Mouse (Mus musculus) testis, adult 2 months (tissue): Measurements from ENCODE around the gene Il17ra. TPM values are rescaled to one million over a fixed set of nuclear protein-coding genes. Genes with fewer than 3 reads are reported as not detected.

ENCODE experiments used
- H3K27ac ChIP-seq: fragments of 200-500 bp; 2 replicates; pipeline ENCODE4 v1.5.1; 2012; ENCODE audit warnings: low read depth, low read length; ENCODE audit not compliant: control insufficient read depth, insufficient read depth
- H3K27me3 ChIP-seq: fragments of 200-500 bp; 2 replicates; pipeline ENCODE4 v1.6.1; 2012; ENCODE audit warnings: mild to moderate bottlenecking, low read length, moderate library complexity; ENCODE audit not compliant: control insufficient read depth, insufficient read depth
- H3K36me3 ChIP-seq: fragments of 200-500 bp; 2 replicates; pipeline ENCODE4 v1.6.1; 2012; ENCODE audit warnings: mild to moderate bottlenecking, low read length; ENCODE audit not compliant: control insufficient read depth, insufficient read depth
- H3K4me1 ChIP-seq: fragments of 200-500 bp; 2 replicates; pipeline ENCODE4 v1.6.1; 2012; ENCODE audit warnings: low read length; ENCODE audit not compliant: control insufficient read depth, insufficient read depth
- H3K4me3 ChIP-seq: fragments of 200-500 bp; 2 replicates; pipeline ENCODE4 v1.5.1; 2012; ENCODE audit warnings: low read depth, mild to moderate bottlenecking, low read length, moderate library complexity, mixed read lengths; ENCODE audit not compliant: control insufficient read depth
- CTCF ChIP-seq: fragments of 200-500 bp; IDR thresholded peaks from 2 replicates; pipeline ENCODE4 v1.5.1; 2012; ENCODE audit warnings: low read depth, mild to moderate bottlenecking, inconsistent platforms, low read length, moderate library complexity; ENCODE audit not compliant: control insufficient read depth, insufficient read depth, insufficient replicate concordance
- POLR2A ChIP-seq: fragments of 200-500 bp; IDR thresholded peaks from 2 replicates; pipeline ENCODE4 v1.6.1; 2012; ENCODE audit warnings: low read depth, mild to moderate bottlenecking, inconsistent platforms, low read length, moderate library complexity; ENCODE audit not compliant: control insufficient read depth
- polyA plus RNA-seq: library from polyadenylated mRNA; depleted of rRNA; stranded (reverse); fragments of >200 nt; gene quantifications from 2 replicates; pipeline ENCODE4 v1.2.3, GENCODE M21; 2012

Il17ra gene
- polyA plus RNA-seq, 1 experiment, result 4.6 TPM

DNA sequence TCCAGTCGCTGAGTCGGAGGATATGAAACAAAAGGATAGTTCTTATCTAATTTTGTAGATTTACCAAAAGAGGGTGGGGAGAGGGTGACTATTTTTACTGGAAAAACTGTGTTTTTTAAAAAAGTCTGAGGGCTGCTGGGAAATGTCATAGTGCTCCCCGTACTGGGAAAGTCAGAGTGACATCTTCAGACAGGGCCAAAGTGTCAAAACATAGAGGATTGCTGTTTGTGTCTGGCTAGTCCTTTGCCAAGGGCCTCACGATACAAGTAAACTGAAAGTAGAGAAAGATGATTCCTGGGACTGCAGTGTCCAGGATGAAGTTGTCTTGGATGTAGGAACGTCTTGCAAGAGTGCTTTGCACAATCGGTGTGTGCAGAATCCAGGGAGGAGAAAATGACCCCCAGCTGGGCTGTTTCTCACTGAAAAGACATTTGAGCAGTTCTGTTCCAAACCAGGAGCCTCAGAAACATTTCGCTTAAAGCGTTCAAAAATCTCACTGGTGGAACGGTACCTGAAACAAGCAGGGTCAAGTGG lies 1.4 kb downstream of the Il17ra start:
- Histone ChIP-seq H3K4me3 (no peak overlapping the region), H3K36me3 (no peaks in the 10 kb centered on the region), H3K27ac (no peak overlapping the region), H3K4me1 (peaks cover 10% of the 10 kb centered on the region), H3K27me3 (no peaks in the 10 kb centered on the region)
- TF ChIP-seq POLR2A (no peak), CTCF (no peak)

- TF ChIP-seq CTCF (no peak), POLR2A (no peak)
- Histone ChIP-seq H3K27ac (no peak overlapping the region), H3K36me3 (no peaks in the 10 kb centered on the region), H3K4me3 (no peak overlapping the region), H3K4me1 (peaks cover 11% of the 10 kb centered on the region), H3K27me3 (no peaks in the 10 kb centered on the region)
These were observed 2.3 kb downstream of the Il17ra start for GRCm38 (mm10) chr6:120465393-120465792.

DNA sequence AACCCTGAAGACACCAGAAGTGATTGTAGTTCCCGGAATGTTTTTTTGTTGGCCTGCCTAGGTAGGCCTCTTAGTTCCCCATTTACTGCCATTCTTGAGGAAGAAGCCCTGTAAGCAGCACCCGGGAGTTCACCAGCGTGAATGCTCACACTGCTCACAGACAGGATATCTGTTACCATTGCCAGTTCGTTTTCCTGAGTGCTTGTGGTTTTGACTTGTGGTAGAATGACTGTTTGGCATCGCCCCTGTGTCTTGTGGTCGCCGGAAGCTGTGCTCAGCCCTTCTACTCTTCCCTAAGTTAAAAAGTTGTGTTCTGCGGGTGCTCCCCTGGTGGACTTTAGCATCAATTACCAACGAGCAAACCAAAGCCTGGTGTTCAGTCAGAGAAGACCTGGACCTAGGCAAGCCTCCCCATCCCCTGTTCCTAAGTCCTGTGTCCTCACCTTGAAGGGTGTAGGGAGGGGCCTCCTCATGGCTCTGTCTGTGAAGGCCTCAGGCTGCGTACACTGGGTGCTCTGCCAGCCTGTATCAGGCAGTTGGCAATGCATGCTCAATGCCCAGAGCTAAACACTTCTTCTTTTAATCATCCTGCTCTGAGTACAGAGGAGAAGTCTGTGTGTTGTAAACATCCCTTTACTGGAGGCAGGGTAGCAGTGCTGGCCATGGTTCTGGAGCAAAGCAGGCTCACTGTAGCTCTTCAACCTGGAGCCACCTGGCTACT lies 3.7 kb downstream of the Il17ra start:
- no peaks in the 10 kb centered on the region for H3K36me3 ChIP-seq
- H3K27me3 ChIP-seq, result no peaks in the 10 kb centered on the region
- H3K4me1 ChIP-seq, result peaks cover 12% of the 10 kb centered on the region
- TF ChIP-seq POLR2A (no peak), CTCF (no peak)
- no peak overlapping the region for H3K4me3 ChIP-seq
- H3K27ac ChIP-seq, result no peak overlapping the region

GRCm38 (mm10) chr6:120468259-120468658 lies 5.2 kb downstream of the Il17ra start:
- Histone ChIP-seq H3K4me1 (peaks cover 12% of the 10 kb centered on the region), H3K4me3 (no peak overlapping the region), H3K27me3 (no peaks in the 10 kb centered on the region), H3K27ac (no peak overlapping the region), H3K36me3 (no peaks in the 10 kb centered on the region)
- TF ChIP-seq CTCF, result no peak
- TF ChIP-seq POLR2A, result no peak

DNA sequence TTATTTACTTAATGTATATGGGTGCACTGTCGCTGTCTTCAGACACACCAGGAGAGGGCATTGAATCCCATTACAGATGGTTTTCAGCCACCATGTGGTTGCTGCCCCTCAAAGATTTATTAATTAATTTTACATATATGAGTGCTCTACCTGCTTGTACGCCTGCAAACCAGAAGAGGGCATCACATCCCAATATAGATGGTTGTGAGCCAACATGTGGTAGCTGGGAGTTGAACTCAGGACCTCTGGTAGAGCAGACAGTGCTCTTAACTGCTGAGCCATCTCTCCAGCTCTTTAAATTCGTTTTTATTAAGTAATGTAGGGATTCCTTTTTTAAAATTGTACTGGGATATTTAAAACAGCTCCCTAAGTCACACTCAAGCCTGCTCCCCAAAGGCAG lies 6.2 kb downstream of the Il17ra start:
- TF ChIP-seq CTCF (no peak), POLR2A (no peak)
- Histone ChIP-seq H3K27ac (no peak overlapping the region), H3K27me3 (no peaks in the 10 kb centered on the region), H3K4me3 (no peak overlapping the region), H3K36me3 (no peaks in the 10 kb centered on the region), H3K4me1 (peaks cover 4% of the 10 kb centered on the region; the same call in 1 of the 2 replicates)

GRCm38 (mm10) chr6:120469770-120470169 lies 6.7 kb downstream of the Il17ra start:
- Histone ChIP-seq H3K27me3 (no peaks in the 10 kb centered on the region), H3K4me1 (peaks cover 4% of the 10 kb centered on the region; the same call in 1 of the 2 replicates), H3K4me3 (no peak overlapping the region), H3K27ac (no peak overlapping the region), H3K36me3 (no peaks in the 10 kb centered on the region)
- TF ChIP-seq CTCF (no peak), POLR2A (no peak)

GRCm38 (mm10) chr6:120470666-120471065 lies 7.6 kb downstream of the Il17ra start:
- no peak overlapping the region for H3K27ac ChIP-seq
- TF ChIP-seq POLR2A (no peak), CTCF (no peak)
- peaks cover 2% of the 10 kb centered on the region; the same call in 1 of the 2 replicates for H3K4me1 ChIP-seq

More at GRCm38 (mm10) chr6:120470666-120471065, 7.6 kb downstream of the Il17ra start:
- no peak overlapping the region for H3K4me3 ChIP-seq
- no peaks in the 10 kb centered on the region for H3K27me3 ChIP-seq
- no peaks in the 10 kb centered on the region for H3K36me3 ChIP-seq
